25 mouse cellular contexts compared by ENCODE assay signal in genomic region chrX:128780411-128780810, GRCm38 (mm10).
DNase-seq lines count a peak whose midpoint lies in the region; ATAC-seq and TF ChIP-seq lines count a peak whose summit lies in the region.
"Had no signal": no experiment of that assay in that cellular context is flagged by ENCODE, and none has a peak within 500 bp of the region (broad histone marks: within the 10 kb centered on the region; RNA-seq: fewer than 3 reads in every experiment).

No protein-coding gene starts in this region.

- peak; percentile 33; the same call in 1 of the 2 replicates for ATAC-seq in forebrain, embryonic 13.5 days
- no peak for ATAC-seq in forebrain, embryonic 11.5 days (replicated peaks; ENCODE audit: low FRiP score)
- ATAC-seq in forebrain, postnatal 0 days, result no peak
- no peak for ATAC-seq in forebrain, embryonic 12.5 days (ENCODE audit: low FRiP score)
- no peak for ATAC-seq in granulocyte monocyte progenitor cell, adult 5-6 weeks (replicated peaks; ENCODE audit: poor library complexity, severe bottlenecking)
- ATAC-seq: hindbrain, postnatal 0 days; inflammation-experienced regulatory T-cells, adult 6 months; intestine, embryonic 16.5 days; Patski had no signal

- H3K4me1 ChIP-seq in forebrain, embryonic 13.5 days, result no peaks in the 10 kb centered on the region
- no peaks in the 10 kb centered on the region for H3K4me1 ChIP-seq in forebrain, embryonic 11.5 days (replicated peaks; ENCODE audit: control insufficient read depth, insufficient read depth, low read length)
- no peaks in the 10 kb centered on the region for H3K4me1 ChIP-seq in forebrain, postnatal 0 days (ENCODE audit: insufficient read depth)
- H3K4me1 ChIP-seq in forebrain, embryonic 12.5 days, result no peaks in the 10 kb centered on the region
- H3K4me1 ChIP-seq: heart, embryonic 10.5 days; heart, embryonic 13.5 days had no signal

- no peak overlapping the region for H3K4me2 ChIP-seq in forebrain, embryonic 13.5 days
- H3K4me2 ChIP-seq in forebrain, embryonic 11.5 days (ENCODE audit: low read depth, low read length, severe bottlenecking), result no peak overlapping the region
- H3K4me2 ChIP-seq in forebrain, postnatal 0 days (ENCODE audit: low read depth), result no peak overlapping the region
- H3K4me2 ChIP-seq in forebrain, embryonic 12.5 days, result no peak overlapping the region
- H3K4me2 ChIP-seq: heart, embryonic 13.5 days; hindbrain, embryonic 14.5 days had no signal

- 79% methylated on average over 5 of the region's 5 CpGs for WGBS in forebrain, embryonic 13.5 days
- WGBS in forebrain, embryonic 11.5 days, result 84% methylated on average over 5 of the region's 5 CpGs
- 52% methylated on average over 5 of the region's 5 CpGs for WGBS in forebrain, postnatal 0 days
- WGBS in forebrain, embryonic 12.5 days, result 81% methylated on average over 5 of the region's 5 CpGs

- DNase-seq in forebrain, embryonic 11.5 days (ENCODE audit: low spot score), result no peak
- peak; percentile 19 for DNase-seq in forebrain, postnatal 0 days
- DNase-seq in layer of hippocampus, adult 9-10 months (ENCODE audit: low spot score), result peak; percentile 10
- no peak for DNase-seq in layer of hippocampus, postnatal 10 days (ENCODE audit: low spot score in 2 of 2)
- DNase-seq: adrenal gland, postnatal 10 days; adrenal gland, postnatal 36 days; B cell, adult 2 months; cerebellum, adult 11 months; cerebellum, adult 8-10 months; gastrocnemius, postnatal 25 days; heart, adult 2 months; heart, postnatal 14 days; heart, postnatal 4 days had no signal

- no peak overlapping the region for H3K9ac ChIP-seq in forebrain, embryonic 13.5 days
- H3K9ac ChIP-seq in forebrain, embryonic 11.5 days (ENCODE audit: low read length), result no peak overlapping the region
- no peak overlapping the region for H3K9ac ChIP-seq in forebrain, postnatal 0 days
- no peak overlapping the region for H3K9ac ChIP-seq in forebrain, embryonic 12.5 days
- H3K9ac ChIP-seq: heart, embryonic 13.5 days; hindbrain, embryonic 14.5 days had no signal

- no peaks in the 10 kb centered on the region for H3K9me3 ChIP-seq in forebrain, embryonic 13.5 days (replicated peaks)
- no peaks in the 10 kb centered on the region for H3K9me3 ChIP-seq in forebrain, embryonic 11.5 days (ENCODE audit: control insufficient read depth, low read length)
- no peaks in the 10 kb centered on the region for H3K9me3 ChIP-seq in forebrain, postnatal 0 days (ENCODE audit: low read length)
- H3K9me3 ChIP-seq in forebrain, embryonic 12.5 days, result no peaks in the 10 kb centered on the region
- H3K9me3 ChIP-seq: G1E; heart, embryonic 10.5 days; heart, embryonic 13.5 days had no signal

- no peak for TF ChIP-seq CTCF in forebrain, postnatal 0 days (IDR thresholded peaks at IDR 0.05; ENCODE audit: low read depth)

- H3K36me3 ChIP-seq in forebrain, embryonic 13.5 days (ENCODE audit: poor library complexity, severe bottlenecking), result no peaks in the 10 kb centered on the region
- H3K36me3 ChIP-seq in forebrain, embryonic 11.5 days (ENCODE audit: control insufficient read depth, insufficient read depth, low read length), result no peaks in the 10 kb centered on the region
- no peaks in the 10 kb centered on the region for H3K36me3 ChIP-seq in forebrain, postnatal 0 days (ENCODE audit: insufficient read depth)
- no peaks in the 10 kb centered on the region for H3K36me3 ChIP-seq in forebrain, embryonic 12.5 days (replicated peaks)
- H3K36me3 ChIP-seq: G1E; heart, embryonic 10.5 days; heart, embryonic 13.5 days had no signal

- no peak overlapping the region for H3K27ac ChIP-seq in forebrain, embryonic 13.5 days
- H3K27ac ChIP-seq in forebrain, embryonic 11.5 days (ENCODE audit: low read depth, low read length), result no peak overlapping the region
- H3K27ac ChIP-seq in forebrain, postnatal 0 days (ENCODE audit: low read depth, low read length), result no peak overlapping the region
- no peak overlapping the region for H3K27ac ChIP-seq in forebrain, embryonic 12.5 days
- H3K27ac ChIP-seq: heart, adult 2 months; heart, embryonic 10.5 days; heart, embryonic 13.5 days; hindbrain, embryonic 14.5 days; hindbrain, postnatal 0 days had no signal

- no peak overlapping the region for H3K4me3 ChIP-seq in forebrain, embryonic 13.5 days
- no peak overlapping the region for H3K4me3 ChIP-seq in forebrain, embryonic 11.5 days (ENCODE audit: low read depth, low read length)
- H3K4me3 ChIP-seq in forebrain, postnatal 0 days (ENCODE audit: low read depth, low read length), result no peak overlapping the region
- H3K4me3 ChIP-seq in forebrain, embryonic 12.5 days (replicated peaks), result no peak overlapping the region
- H3K4me3 ChIP-seq: heart, adult 2 months; heart, embryonic 10.5 days; heart, embryonic 13.5 days had no signal

- H3K27me3 ChIP-seq in forebrain, embryonic 13.5 days, result no peaks in the 10 kb centered on the region
- no peaks in the 10 kb centered on the region for H3K27me3 ChIP-seq in forebrain, embryonic 11.5 days (ENCODE audit: control insufficient read depth, insufficient read depth, low read length)
- H3K27me3 ChIP-seq in forebrain, postnatal 0 days (ENCODE audit: insufficient read depth, low read length), result no peaks in the 10 kb centered on the region
- no peaks in the 10 kb centered on the region for H3K27me3 ChIP-seq in forebrain, embryonic 12.5 days
- H3K27me3 ChIP-seq: CH12.LX; heart, embryonic 13.5 days had no signal

Comparison
In these comparisons a context has a peak if more than half of its experiments do, and no peak if none do; other contexts are left out.
1. DNase-seq: peak in forebrain, postnatal 0 days (single experiment) and layer of hippocampus, adult 9-10 months (single experiment); none in forebrain, embryonic 11.5 days (single experiment) and layer of hippocampus, postnatal 10 days (0 of 2).